Mouse (Mus musculus) neural tube, embryonic 14.5 days (tissue): ENCODE data around the gene Tanc2. TPM values are rescaled to one million over a fixed set of nuclear protein-coding genes. Genes with fewer than 3 reads are reported as not detected.

Experiments
- ATAC-seq: fragments of 200-750 bp; cut with Nextera tagmentation; 2 replicates; pipeline ENCODE4 v1.8.0; 2017; ENCODE audit warnings: low read depth, mild to moderate bottlenecking, moderate TSS enrichment, moderate library complexity
- H3K27ac ChIP-seq: fragments of 300-500 bp; sonication (generic); 2 replicates; pipeline ENCODE4 v1.5.1; 2014; ENCODE audit warnings: low read depth, mild to moderate bottlenecking, control low read depth, low read length, moderate library complexity, mixed read lengths
- H3K27me3 ChIP-seq: fragments of 300-500 bp; sonication (generic); 2 replicates; pipeline ENCODE4 v1.6.1; 2014; ENCODE audit warnings: low read length; ENCODE audit not compliant: control insufficient read depth, insufficient read depth
- H3K36me3 ChIP-seq: fragments of 300-500 bp; sonication (generic); 2 replicates; pipeline ENCODE4 v1.6.1; 2014; ENCODE audit warnings: low read length, mixed read lengths; ENCODE audit not compliant: control insufficient read depth, insufficient read depth
- H3K4me1 ChIP-seq: fragments of 300-500 bp; sonication (generic); 2 replicates; pipeline ENCODE4 v1.6.1; 2014; ENCODE audit warnings: low read length; ENCODE audit not compliant: control insufficient read depth, insufficient read depth
- H3K4me2 ChIP-seq: fragments of 300-500 bp; sonication (generic); 2 replicates; pipeline ENCODE4 v1.6.1; 2014; ENCODE audit warnings: mild to moderate bottlenecking, low read depth, low read length, control low read depth
- H3K4me3 ChIP-seq: fragments of 300-500 bp; sonication (generic); 2 replicates; pipeline ENCODE4 v1.5.1; 2014; ENCODE audit warnings: low read depth, low read length, control low read depth, mixed read lengths
- H3K9ac ChIP-seq: fragments of 300-500 bp; sonication (generic); replicated peaks from 2 replicates; pipeline ENCODE4 v1.6.1; 2014; ENCODE audit warnings: low read depth, mild to moderate bottlenecking, control low read depth, low read length, mixed read lengths
- H3K9me3 ChIP-seq: fragments of 300-500 bp; sonication (generic); 2 replicates; pipeline ENCODE4 v1.6.1; 2016; ENCODE audit warnings: low read length; ENCODE audit not compliant: control insufficient read depth
- WGBS: fragments of 180-500 bp; shearing (Covaris S2); extraction: QIAGEN DNeasy Blood & Tissue Kit; methylation state at CpG from one replicate; pipeline ENCODE4 v1.1.7; 2014; 5-methylcytosine and 5-hydroxymethylcytosine counted together
- microRNA-seq: library from miRNA; unstranded; fragments of <30 nt; microRNA quantifications from one replicate; pipeline ENCODE4, GENCODE M21; 2016
- polyA plus RNA-seq: library from polyadenylated mRNA; unstranded; fragments of >200 nt; fragmentation: Nextera tagmentation; extraction: Ambion mirVana; gene quantifications from 2 replicates; pipeline ENCODE4 v1.2.1, GENCODE M21; 2014

Tanc2 gene
- polyA plus RNA-seq, 1 experiment from 2014 or later: 77.0 TPM

GRCm38 (mm10) chr11:105975050-105975449 is 385.3 kb downstream of the Tanc2 start:
- H3K36me3 ChIP-seq: no peaks in the 10 kb centered on the region
- WGBS: 69% methylated on average over 3 of the region's 3 CpGs
- no peak overlapping the region for H3K4me3 ChIP-seq
- no peaks in the 10 kb centered on the region for H3K27me3 ChIP-seq
- H3K9me3 ChIP-seq: no peaks in the 10 kb centered on the region
- no peak overlapping the region for H3K4me2 ChIP-seq
- no peak overlapping the region for H3K27ac ChIP-seq
- H3K9ac ChIP-seq: no peak overlapping the region
- no peak for ATAC-seq
- H3K4me1 ChIP-seq: no peaks in the 10 kb centered on the region

- Histone ChIP-seq H3K27me3 (no peaks in the 10 kb centered on the region), H3K4me2 (no peak overlapping the region), H3K27ac (no peak overlapping the region), H3K9ac (no peak overlapping the region), H3K4me3 (no peak overlapping the region), H3K36me3 (no peaks in the 10 kb centered on the region), H3K4me1 (no peaks in the 10 kb centered on the region), H3K9me3 (no peaks in the 10 kb centered on the region)
- no peak for ATAC-seq
- 85% methylated on average over 5 of the region's 5 CpGs for WGBS
Observed at GRCm38 (mm10) chr11:105975636-105976035, 385.9 kb downstream of the Tanc2 start.

GRCm38 (mm10) chr11:105978232-105978631 is 388.4 kb downstream of the Tanc2 start:
- Histone ChIP-seq H3K4me1 (no peaks in the 10 kb centered on the region), H3K27me3 (no peaks in the 10 kb centered on the region), H3K4me3 (no peak overlapping the region), H3K9me3 (no peaks in the 10 kb centered on the region), H3K9ac (no peak overlapping the region), H3K27ac (no peak overlapping the region), H3K36me3 (no peaks in the 10 kb centered on the region), H3K4me2 (no peak overlapping the region)
- ATAC-seq: no peak
- WGBS: 89% methylated on average over 2 of the region's 2 CpGs

GRCm38 (mm10) chr11:105978634-105979033 is 388.8 kb downstream of the Tanc2 start:
- no peaks in the 10 kb centered on the region for H3K27me3 ChIP-seq
- H3K9ac ChIP-seq: no peak overlapping the region
- no peaks in the 10 kb centered on the region for H3K9me3 ChIP-seq
- H3K4me3 ChIP-seq: no peak overlapping the region
- H3K4me2 ChIP-seq: no peak overlapping the region
- no peaks in the 10 kb centered on the region for H3K36me3 ChIP-seq
- no peak overlapping the region for H3K27ac ChIP-seq
- 66% methylated on average over 5 of the region's 5 CpGs for WGBS
- no peak for ATAC-seq
- no peaks in the 10 kb centered on the region for H3K4me1 ChIP-seq

Small RNA genes lying within 50 kb of the gene (microRNA-seq; reads per million reads assigned to microRNA genes)
- not detected for gene Gm23990

Other genes starting within 250 kb of the Tanc2 start
- gene March10, start 133.3 kb upstream of the Tanc2 start, polyA plus RNA-seq: 0.29 and 0.70 TPM in 2 replicates